Mouse (Mus musculus) midbrain, embryonic 13.5 days (tissue): Measurements from ENCODE around the gene Ppp1r35. TPM values are rescaled to one million over a fixed set of nuclear protein-coding genes. Genes with fewer than 3 reads are reported as not detected.
"Not testable (repeated sequence)": the region's sequence is repeated elsewhere in the genome, so short reads cannot be mapped to it uniquely, and the experiment has no call there.

Experiments used
- ATAC-seq: fragments of 200-750 bp; cut with Nextera tagmentation; 2 replicates; pipeline ENCODE4 v1.8.0; 2017; ENCODE audit warnings: mild to moderate bottlenecking, moderate TSS enrichment, moderate library complexity
- H3K27ac ChIP-seq: fragments of 300-500 bp; sonication (generic); 2 replicates; pipeline ENCODE4 v1.5.1; 2015; ENCODE audit warnings: inconsistent platforms, mild to moderate bottlenecking, moderate library complexity
- H3K27me3 ChIP-seq: fragments of 300-500 bp; sonication (generic); 2 replicates; pipeline ENCODE4 v1.6.1; 2015; ENCODE audit warnings: mild to moderate bottlenecking, inconsistent platforms
- H3K36me3 ChIP-seq: fragments of 300-500 bp; sonication (generic); 2 replicates; pipeline ENCODE4 v1.6.1; 2015; ENCODE audit warnings: mild to moderate bottlenecking, inconsistent platforms
- H3K4me1 ChIP-seq: fragments of 300-500 bp; sonication (generic); replicated peaks from 2 replicates; pipeline ENCODE4 v1.6.1; 2015; ENCODE audit warnings: inconsistent platforms
- H3K4me2 ChIP-seq: fragments of 300-500 bp; sonication (generic); replicated peaks from 2 replicates; pipeline ENCODE4 v1.6.1; 2015; ENCODE audit warnings: moderate library complexity, mild to moderate bottlenecking, inconsistent platforms
- H3K4me3 ChIP-seq: fragments of 300-500 bp; sonication (generic); replicated peaks from 2 replicates; pipeline ENCODE4 v1.5.1; 2015; ENCODE audit warnings: mild to moderate bottlenecking, inconsistent platforms
- H3K9ac ChIP-seq: fragments of 300-500 bp; sonication (generic); replicated peaks from 2 replicates; pipeline ENCODE4 v1.6.1; 2015; ENCODE audit warnings: mild to moderate bottlenecking, inconsistent platforms
- H3K9me3 ChIP-seq: fragments of 300-500 bp; sonication (generic); 2 replicates; pipeline ENCODE4 v1.6.1; 2016; ENCODE audit warnings: mild to moderate bottlenecking, inconsistent platforms
- WGBS: fragments of 180-500 bp; shearing (Covaris S2); methylation state at CpG from one replicate; pipeline ENCODE4 v1.1.7; 2015; 5-methylcytosine and 5-hydroxymethylcytosine counted together
- polyA plus RNA-seq: library from polyadenylated mRNA; unstranded; fragments of >200 nt; fragmentation: Nextera tagmentation; extraction: Ambion mirVana; gene quantifications from 2 replicates; pipeline ENCODE4 v1.2.1, GENCODE M21; 2015

Ppp1r35 gene
- polyA plus RNA-seq, 1 experiment from 2014 or later = 48.9 TPM

- H3K36me3 ChIP-seq = no peaks in the 10 kb centered on the region
- H3K27me3 ChIP-seq = no peaks in the 10 kb centered on the region
- H3K4me1 ChIP-seq = peaks cover 53% of the 10 kb centered on the region
- H3K27ac ChIP-seq = peak within 1 kb of the TSS; percentile 93
- peak within 1 kb of the TSS; percentile 65 for H3K4me3 ChIP-seq
- ATAC-seq = peak; percentile 83
- WGBS = 6% methylated on average over 28 of the region's 28 CpGs
- H3K9ac ChIP-seq = peak within 1 kb of the TSS; percentile 83
- H3K9me3 ChIP-seq = no peaks in the 10 kb centered on the region
- peak within 1 kb of the TSS; percentile 99 for H3K4me2 ChIP-seq
Observed at GRCm38 (mm10) chr5:137745214-137746171, 33.2 kb upstream of the Ppp1r35 start, which contains the start of gene Tsc22d4. TSS of gene Tsc22d4 (plus strand) at chr5:137745730.

GRCm38 (mm10) chr5:137746282-137746850 lies 32.3 kb upstream of the Ppp1r35 start:
- H3K27me3 ChIP-seq = no peaks in the 10 kb centered on the region
- no peaks in the 10 kb centered on the region for H3K9me3 ChIP-seq
- 0% methylated on average over 18 of the region's 20 CpGs for WGBS
- H3K4me3 ChIP-seq = peak overlapping the region; percentile 65
- H3K9ac ChIP-seq = peak overlapping the region; percentile 83
- H3K4me2 ChIP-seq = peak overlapping the region; percentile 99
- peak overlapping the region; percentile 93 for H3K27ac ChIP-seq
- ATAC-seq = peak; percentile 31; the same call in 1 of the 2 replicates
- peaks cover 8% of the 10 kb centered on the region for H3K36me3 ChIP-seq
- H3K4me1 ChIP-seq = peaks cover 52% of the 10 kb centered on the region

DNA sequence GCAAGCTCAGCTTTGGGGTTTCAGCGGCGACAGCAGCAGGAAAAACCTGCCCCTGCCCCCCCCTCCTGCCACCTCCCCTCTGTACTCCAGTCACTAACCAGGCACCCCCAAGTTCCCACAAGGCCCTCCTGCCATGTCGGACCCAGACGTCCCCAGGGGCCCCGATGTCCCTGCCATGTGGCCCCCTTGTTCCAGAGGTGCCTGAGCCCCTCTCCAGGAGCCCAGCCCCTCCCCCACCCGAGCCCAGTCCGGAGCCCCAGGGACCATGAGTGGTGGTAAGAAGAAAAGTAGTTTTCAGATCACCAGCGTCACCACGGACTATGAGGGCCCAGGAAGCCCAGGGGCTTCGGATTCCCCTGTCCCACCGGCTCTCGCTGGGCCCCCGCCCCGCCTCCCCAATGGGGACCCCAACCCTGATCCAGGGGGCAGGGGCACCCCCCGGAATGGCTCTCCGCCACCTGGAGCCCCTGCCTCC lies 31.8 kb upstream of the Ppp1r35 start:
- peak overlapping the region; percentile 99 for H3K4me2 ChIP-seq
- H3K27me3 ChIP-seq = no peaks in the 10 kb centered on the region
- peaks cover 47% of the 10 kb centered on the region for H3K4me1 ChIP-seq
- under 1% methylated on average over 16 of the region's 16 CpGs for WGBS
- peak overlapping the region; percentile 93 for H3K27ac ChIP-seq
- peak overlapping the region; percentile 83 for H3K9ac ChIP-seq
- H3K4me3 ChIP-seq = peak overlapping the region; percentile 65
- peaks cover 13% of the 10 kb centered on the region for H3K36me3 ChIP-seq
- no peak for ATAC-seq
- no peaks in the 10 kb centered on the region for H3K9me3 ChIP-seq

DNA sequence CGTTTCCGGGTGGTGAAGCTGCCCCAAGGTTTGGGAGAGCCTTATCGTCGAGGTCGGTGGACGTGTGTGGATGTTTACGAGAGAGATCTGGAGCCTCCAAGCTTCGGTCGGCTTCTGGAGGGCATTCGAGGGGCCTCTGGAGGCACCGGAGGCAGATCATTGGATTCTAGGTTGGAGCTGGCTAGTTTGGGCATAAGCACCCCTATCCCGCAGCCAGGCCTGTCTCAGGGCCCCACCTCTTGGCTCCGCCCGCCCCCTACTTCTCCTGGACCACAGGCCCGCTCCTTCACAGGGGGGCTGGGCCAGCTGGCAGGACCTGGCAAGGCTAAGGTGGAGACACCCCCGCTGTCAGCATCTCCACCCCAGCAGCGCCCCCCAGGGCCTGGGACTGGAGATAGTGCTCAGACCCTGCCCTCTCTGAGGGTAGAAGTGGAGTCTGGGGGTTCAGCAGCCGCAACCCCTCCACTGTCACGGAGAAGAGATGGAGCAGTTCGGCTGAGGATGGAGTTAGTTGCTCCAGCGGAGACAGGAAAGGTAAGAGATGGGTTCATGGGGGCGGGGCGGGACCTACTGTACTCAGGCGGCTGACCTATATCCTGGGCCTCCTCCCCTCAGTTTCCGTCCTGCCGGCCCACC lies 31.2 kb upstream of the Ppp1r35 start:
- Histone ChIP-seq H3K9me3 (no peaks in the 10 kb centered on the region), H3K4me2 (peak overlapping the region; percentile 99), H3K4me1 (peaks cover 44% of the 10 kb centered on the region), H3K4me3 (peak overlapping the region; percentile 65), H3K9ac (peak overlapping the region; percentile 83), H3K36me3 (peaks cover 19% of the 10 kb centered on the region), H3K27ac (peak overlapping the region; percentile 93; the same call in 1 of the 2 replicates), H3K27me3 (no peaks in the 10 kb centered on the region)
- ATAC-seq = 0 out of 2 replicates have a peak, but pooled peaks have one; percentile 2
- WGBS = 4% methylated on average over 26 of the region's 26 CpGs

DNA sequence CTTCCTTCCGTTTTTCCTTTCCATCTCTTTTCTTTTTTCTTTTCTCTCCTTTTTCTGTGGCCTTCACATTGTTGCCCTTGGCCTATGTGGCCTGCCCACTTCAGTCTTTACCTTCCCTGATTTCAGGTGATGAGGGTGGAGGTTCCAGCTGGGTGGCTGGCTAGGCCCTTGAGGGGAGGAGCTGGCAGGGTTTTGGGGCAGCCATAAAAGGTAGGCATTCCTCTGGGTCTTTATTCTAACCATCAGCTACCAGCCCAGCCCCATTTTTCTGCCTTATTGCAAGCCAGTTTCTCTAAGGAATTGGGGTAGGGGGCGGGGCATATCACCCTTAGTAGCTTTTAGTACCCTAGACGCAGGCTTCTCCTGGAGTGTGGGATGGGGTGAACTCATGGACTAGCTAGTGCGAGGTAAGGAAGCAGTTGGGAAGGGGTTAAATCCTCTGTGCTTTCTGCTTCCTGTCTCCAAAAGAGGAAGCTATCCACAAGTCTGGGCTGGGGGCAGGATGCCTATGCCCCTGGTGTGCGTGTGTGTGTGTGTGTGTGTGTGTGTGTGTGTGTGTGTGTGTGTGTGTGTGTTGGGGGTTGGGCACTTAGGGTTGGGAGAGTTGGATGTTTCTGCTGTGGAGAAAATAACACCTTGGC lies 30.4 kb upstream of the Ppp1r35 start:
- peaks cover 44% of the 10 kb centered on the region for H3K4me1 ChIP-seq
- 51% methylated on average over 5 of the region's 5 CpGs for WGBS
- H3K27me3 ChIP-seq = no peaks in the 10 kb centered on the region
- ATAC-seq = no peak
- H3K9me3 ChIP-seq = no peaks in the 10 kb centered on the region
- H3K27ac ChIP-seq = peak overlapping the region; percentile 56
- peak overlapping the region; percentile 99 for H3K4me2 ChIP-seq
- peak overlapping the region; percentile 65 for H3K4me3 ChIP-seq
- peaks cover 26% of the 10 kb centered on the region for H3K36me3 ChIP-seq
- H3K9ac ChIP-seq = peak overlapping the region; percentile 59

GRCm38 (mm10) chr5:137749196-137749836 lies 29.3 kb upstream of the Ppp1r35 start:
- Histone ChIP-seq H3K27me3 (no peaks in the 10 kb centered on the region), H3K4me3 (no peak overlapping the region), H3K27ac (no peak overlapping the region), H3K36me3 (peaks cover 37% of the 10 kb centered on the region), H3K4me2 (peak overlapping the region; percentile 99), H3K4me1 (peaks cover 44% of the 10 kb centered on the region), H3K9me3 (no peaks in the 10 kb centered on the region), H3K9ac (no peak overlapping the region; the same call in 1 of the 2 replicates)
- WGBS = 84% methylated on average over 6 of the region's 6 CpGs
- ATAC-seq = no peak

DNA sequence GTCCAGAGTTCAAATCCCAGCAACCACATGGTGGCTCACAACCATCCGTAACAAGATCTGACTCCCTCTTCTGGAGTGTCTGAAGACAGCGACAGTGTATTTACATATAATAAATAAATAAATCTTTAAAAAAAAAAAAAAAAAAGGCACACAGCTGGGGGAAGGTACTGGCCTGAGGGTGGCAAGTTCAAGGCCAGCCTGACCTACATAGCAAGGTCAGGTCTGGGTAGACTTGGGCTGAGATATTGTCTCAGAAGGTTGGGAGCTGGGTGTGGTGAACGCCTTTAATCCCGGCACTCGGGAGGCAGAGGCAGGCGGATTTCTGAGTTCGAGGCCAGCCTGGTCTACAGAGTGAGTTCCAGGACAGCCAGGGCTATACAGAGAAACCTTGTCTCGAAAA lies 28.4 kb upstream of the Ppp1r35 start:
- H3K9me3 ChIP-seq, H3K9ac ChIP-seq, H3K27ac ChIP-seq, H3K27me3 ChIP-seq, ATAC-seq, H3K4me2 ChIP-seq, H3K4me3 ChIP-seq: not testable (repeated sequence)
- WGBS = 93% methylated on average over 6 of the region's 8 CpGs
- peaks cover 38% of the 10 kb centered on the region for H3K4me1 ChIP-seq
- peaks cover 38% of the 10 kb centered on the region for H3K36me3 ChIP-seq

GRCm38 (mm10) chr5:137751221-137751887 lies 27.3 kb upstream of the Ppp1r35 start:
- ATAC-seq = no peak
- H3K9ac ChIP-seq = no peak overlapping the region
- H3K4me2 ChIP-seq = no peak overlapping the region
- no peaks in the 10 kb centered on the region for H3K27me3 ChIP-seq
- no peak overlapping the region for H3K27ac ChIP-seq
- no peaks in the 10 kb centered on the region for H3K9me3 ChIP-seq
- peaks cover 44% of the 10 kb centered on the region for H3K36me3 ChIP-seq
- H3K4me1 ChIP-seq = peaks cover 32% of the 10 kb centered on the region
- 93% methylated on average over 13 of the region's 13 CpGs for WGBS
- H3K4me3 ChIP-seq = no peak overlapping the region

DNA sequence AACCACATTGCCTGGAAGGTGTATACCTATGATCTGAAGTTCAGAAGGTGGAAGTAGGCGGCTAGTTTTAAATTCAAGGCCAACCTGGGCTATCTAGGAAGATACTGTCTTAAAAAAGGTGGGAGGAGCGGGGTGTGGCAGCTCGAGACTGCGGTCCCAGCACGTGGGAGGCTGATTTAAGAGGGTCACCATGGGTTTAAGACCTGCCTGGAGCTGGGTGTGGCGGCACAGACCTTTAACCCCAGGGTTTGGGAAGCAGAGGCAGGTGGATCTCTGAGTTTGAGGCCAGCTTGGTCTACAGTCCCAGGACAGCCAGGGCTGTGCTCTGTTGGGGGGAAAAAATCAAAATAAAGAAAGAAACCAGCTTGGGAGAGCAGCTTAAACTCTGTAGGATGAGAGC lies 26.7 kb upstream of the Ppp1r35 start:
- H3K4me3 ChIP-seq = no peak overlapping the region
- no peaks in the 10 kb centered on the region for H3K9me3 ChIP-seq
- no peak for ATAC-seq
- no peak overlapping the region for H3K9ac ChIP-seq
- H3K27ac ChIP-seq = no peak overlapping the region
- H3K27me3 ChIP-seq = no peaks in the 10 kb centered on the region
- H3K4me1 ChIP-seq = peaks cover 27% of the 10 kb centered on the region
- H3K36me3 ChIP-seq = peaks cover 44% of the 10 kb centered on the region
- H3K4me2 ChIP-seq = no peak overlapping the region
- 95% methylated on average over 6 of the region's 6 CpGs for WGBS

- Histone ChIP-seq H3K4me2 (no peak overlapping the region), H3K36me3 (peaks cover 48% of the 10 kb centered on the region), H3K4me3 (no peak overlapping the region), H3K27me3 (no peaks in the 10 kb centered on the region), H3K9ac (no peak overlapping the region), H3K9me3 (no peaks in the 10 kb centered on the region), H3K4me1 (peaks cover 25% of the 10 kb centered on the region), H3K27ac (no peak overlapping the region)
- no peak for ATAC-seq
- 85% methylated on average over 13 of the region's 13 CpGs for WGBS
Observed at GRCm38 (mm10) chr5:137753111-137753832, 25.4 kb upstream of the Ppp1r35 start.
